Mouse (Mus musculus) liver, postnatal 0 days (tissue): ENCODE results near the gene Ptprd.

Experiments
- CTCF ChIP-seq: sonication (generic); IDR thresholded peaks from 2 replicates; pipeline ENCODE4 v1.5.1; 2016; ENCODE audit warnings: antibody characterized with exemption, low read depth
- EP300 ChIP-seq: IDR thresholded peaks from 2 replicates; pipeline ENCODE4 v1.6.1; 2016; ENCODE audit warnings: antibody characterized with exemption, low read depth, mild to moderate bottlenecking

DNA sequence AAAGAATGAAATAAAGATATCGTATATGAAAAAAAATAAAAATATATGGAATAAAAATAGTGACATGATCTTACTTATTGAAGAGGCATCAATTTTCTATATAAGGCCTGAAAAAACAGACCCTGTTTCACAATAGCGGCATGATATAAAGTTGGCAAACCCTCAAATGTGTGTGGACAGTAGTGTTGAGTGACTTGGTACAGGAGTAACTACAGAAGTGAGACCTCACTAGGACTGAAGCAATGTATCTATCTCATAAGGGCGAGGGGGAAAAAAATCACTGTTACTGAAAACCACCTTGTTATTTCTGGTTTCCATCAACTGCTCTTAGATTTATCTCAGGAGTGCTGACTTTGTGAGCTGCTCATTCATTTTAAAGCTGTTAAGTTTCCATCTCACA lies 2204.5 kb downstream of the Ptprd start:
- TF ChIP-seq CTCF (no peak), EP300 (no peak)
